9 mouse cellular contexts compared by ENCODE assay signal in genomic region chr13:16020659-16021058, GRCm38 (mm10). TPM values are rescaled to one million over a fixed set of nuclear protein-coding genes. Genes with fewer than 3 reads are reported as not detected.
DNase-seq lines count a peak whose midpoint lies in the region; ATAC-seq and TF ChIP-seq lines count a peak whose summit lies in the region.
"Had no signal": no experiment of that assay in that cellular context is flagged by ENCODE, and none has a peak within 500 bp of the region (broad histone marks: within the 10 kb centered on the region; RNA-seq: fewer than 3 reads in every experiment).

No protein-coding gene starts in this region.

- no peak overlapping the region for H3K4me3 ChIP-seq in left cerebral cortex, adult 2 months
- peak overlapping the region; percentile 12 for H3K4me3 ChIP-seq in heart, embryonic 12.5 days
- no peak overlapping the region for H3K4me3 ChIP-seq in limb, embryonic 11.5 days (ENCODE audit: low read depth, low read length)
- H3K4me3 ChIP-seq: hindbrain, embryonic 15.5 days had no signal

- intact Hi-C loops in left cerebral cortex, adult 2 months (cut with DNase I), result loop anchor here (5.0 to 10.0 kb wide), 4 partner anchors 274 to 742 kb away; no protein-coding TSS in a partner anchor

- no peak overlapping the region for H3K9ac ChIP-seq in heart, embryonic 12.5 days
- no peak overlapping the region for H3K9ac ChIP-seq in limb, embryonic 11.5 days (ENCODE audit: low read length)
- H3K9ac ChIP-seq: hindbrain, embryonic 15.5 days had no signal

- peak overlapping the region; percentile 89; the same call in 1 of the 2 replicates for H3K27ac ChIP-seq in left cerebral cortex, adult 2 months
- H3K27ac ChIP-seq in heart, embryonic 12.5 days (ENCODE audit: poor library complexity, severe bottlenecking), result 0 out of 2 replicates have a peak overlapping the region, but pooled peaks have one; percentile 12
- no peak overlapping the region for H3K27ac ChIP-seq in limb, embryonic 11.5 days (replicated peaks; ENCODE audit: low read depth, low read length)
- H3K27ac ChIP-seq: hindbrain, embryonic 15.5 days had no signal

- 3% methylated on average over 1 of the region's 1 CpGs for WGBS in heart, embryonic 12.5 days
- WGBS in limb, embryonic 11.5 days, result 0% methylated on average over 1 of the region's 1 CpGs

- no peaks in the 10 kb centered on the region for H3K9me3 ChIP-seq in heart, embryonic 12.5 days (replicated peaks)
- no peaks in the 10 kb centered on the region for H3K9me3 ChIP-seq in limb, embryonic 11.5 days (ENCODE audit: control insufficient read depth, low read length)
- H3K9me3 ChIP-seq: hindbrain, embryonic 15.5 days had no signal

- peak overlapping the region; percentile 54 for H3K4me2 ChIP-seq in heart, embryonic 12.5 days
- H3K4me2 ChIP-seq in limb, embryonic 11.5 days (ENCODE audit: low read depth, severe bottlenecking), result no peak overlapping the region
- H3K4me2 ChIP-seq: hindbrain, embryonic 15.5 days had no signal

- no peak for TF ChIP-seq POLR2A in brain, embryonic 14.5 days (IDR thresholded peaks at IDR 0.05; ENCODE audit: borderline replicate concordance, extremely low read depth, insufficient read depth, insufficient read length, poor library complexity, severe bottlenecking)

- peak; percentile 31 for DNase-seq in adrenal gland, adult 2 months
- DNase-seq in adrenal gland, postnatal 4 days (ENCODE audit: low spot score in 2 of 2), result no peak
- DNase-seq in left cerebral cortex, adult 2 months (ENCODE audit: extremely low spot score in 1 of 2, low spot score in 2 of 2), result peak; percentile 44 to 59
- no peak for DNase-seq in left cerebral cortex, adult 8-10 months (ENCODE audit: low spot score in 2 of 2)
- DNase-seq in brain, embryonic 14.5 days (ENCODE audit: low read depth), result peak; percentile 84
- DNase-seq in limb, embryonic 11.5 days (ENCODE audit: low spot score), result peak; percentile 66

- no peaks in the 10 kb centered on the region for H3K36me3 ChIP-seq in heart, embryonic 12.5 days
- H3K36me3 ChIP-seq in limb, embryonic 11.5 days (ENCODE audit: control insufficient read depth, insufficient read depth, low read length), result no peaks in the 10 kb centered on the region
- H3K36me3 ChIP-seq: hindbrain, embryonic 15.5 days had no signal

- peak; percentile 73 for TF ChIP-seq CTCF in left cerebral cortex, adult 2 months (IDR thresholded peaks at IDR 0.05)
- peak; percentile 63; the same call in 1 of the 2 replicates for TF ChIP-seq CTCF in brain, embryonic 14.5 days (IDR thresholded peaks at IDR 0.05; ENCODE audit: borderline replicate concordance, extremely low read depth, insufficient read depth, insufficient read length)

- H3K27me3 ChIP-seq in heart, embryonic 12.5 days (replicated peaks), result peaks cover 5% of the 10 kb centered on the region; the same call in 1 of the 2 replicates
- 0 out of 2 replicates have a peak, but pooled peaks cover 8% of the 10 kb centered on the region for H3K27me3 ChIP-seq in limb, embryonic 11.5 days (ENCODE audit: control insufficient read depth, insufficient read depth, low read length)

- no peak for ATAC-seq in heart, embryonic 12.5 days (ENCODE audit: insufficient number of reproducible peaks, low FRiP score)
- no peak; the same call in 1 of the 2 replicates for ATAC-seq in limb, embryonic 11.5 days (ENCODE audit: insufficient number of reproducible peaks, low FRiP score, low TSS enrichment, low read depth)
- ATAC-seq in neutrophil, adult 5-6 weeks (ENCODE audit: extremely low read depth, insufficient number of reproducible peaks, low FRiP score, poor library complexity, severe bottlenecking), result peak; percentile 47; the same call in 1 of the 2 replicates

- peaks cover 17% of the 10 kb centered on the region for H3K4me1 ChIP-seq in heart, embryonic 12.5 days (replicated peaks)
- H3K4me1 ChIP-seq in limb, embryonic 11.5 days (ENCODE audit: control insufficient read depth, insufficient read depth, low read length), result peaks cover 13% of the 10 kb centered on the region; the same call in 1 of the 2 replicates

RNA-seq across cellular contexts. Expression of gene Inhba, which starts 9.0 kb away (rescaled TPM):
- total RNA-seq in adrenal gland, adult 2 months (2021), result 1 to 10 TPM; 1.1 to 2.0 TPM
- polyA plus RNA-seq in adrenal gland, adult 2 months (2012; rRNA removed), result 0.16 and 0.45 TPM in 2 replicates
- total RNA-seq in adrenal gland, postnatal 4 days (2021), result 1 to 10 TPM; 3.8 to 6.7 TPM
- total RNA-seq in left cerebral cortex, adult 2 months (2021), result 10 to 100 TPM; 21.6 to 22.4 TPM
- total RNA-seq in left cerebral cortex, adult 8-10 months (2022), result 10 to 100 TPM in 3 of 4 experiments, 1 to 10 TPM in 1; 8.8 to 16.1 (median 13.9) TPM
- 0.52 and 1.2 TPM in 2 replicates for polyA plus RNA-seq in brain, embryonic 14.5 days (2012; rRNA removed)
- polyA plus RNA-seq in heart, embryonic 12.5 days (2016; fragmentation: Nextera tagmentation; extraction: Ambion mirVana), result 17.0 and 19.3 TPM in 2 replicates
- polyA plus RNA-seq in limb, embryonic 11.5 days (2014; fragmentation: Nextera tagmentation; extraction: Ambion mirVana), result 1.8 and 2.3 TPM in 2 replicates
- total RNA-seq in neutrophil, adult 5-6 weeks (2017), result 0.12 and 1.2 TPM in 2 replicates

Comparison
In these comparisons a context has a peak if more than half of its experiments do, and no peak if none do; other contexts are left out.
1. DNase-seq: peak in adrenal gland, adult 2 months (single experiment), left cerebral cortex, adult 2 months (2 of 2), brain, embryonic 14.5 days (single experiment) and limb, embryonic 11.5 days (single experiment); none in adrenal gland, postnatal 4 days (0 of 2) and left cerebral cortex, adult 8-10 months (0 of 2).